Mouse (Mus musculus) heart, embryonic 14.5 days (tissue): ENCODE measurements around the gene Mrpl2. TPM values are rescaled to one million over a fixed set of nuclear protein-coding genes. Genes with fewer than 3 reads are reported as not detected.

Experiments used
- ATAC-seq: fragments of 200-750 bp; cut with Nextera tagmentation; 2 replicates; pipeline ENCODE4 v1.8.0; 2017; ENCODE audit warnings: low read depth, moderate TSS enrichment; ENCODE audit not compliant: insufficient number of reproducible peaks, insufficient read depth, low FRiP score
- H3K27ac ChIP-seq, 2 experiments: fragments of 200-500 bp in 1 of 2; fragments of 300-500 bp in 1 of 2; sonication (generic) in 1 of 2; replicated peaks in 1 of 2; 2 replicates each; pipeline ENCODE4 v1.5.1; 2012 to 2014; ENCODE audit warnings: low read depth in 2 of 2, low read length in 2 of 2, control low read depth in 1 of 2, mild to moderate bottlenecking in 1 of 2, mixed read lengths in 1 of 2; ENCODE audit not compliant: control insufficient read depth in 1 of 2, insufficient read depth in 1 of 2
- H3K27me3 ChIP-seq: fragments of 300-500 bp; sonication (generic); 2 replicates; pipeline ENCODE4 v1.6.1; 2014; ENCODE audit warnings: mild to moderate bottlenecking, low read length, control low read depth; ENCODE audit not compliant: control insufficient read depth, insufficient read depth
- H3K36me3 ChIP-seq: fragments of 300-500 bp; sonication (generic); 2 replicates; pipeline ENCODE4 v1.6.1; 2014; ENCODE audit warnings: mild to moderate bottlenecking, control low read depth, low read length, mixed read lengths; ENCODE audit not compliant: control insufficient read depth, insufficient read depth
- H3K4me1 ChIP-seq, 2 experiments: fragments of 200-500 bp in 1 of 2; fragments of 300-500 bp in 1 of 2; sonication (generic) in 1 of 2; 2 replicates each; pipeline ENCODE4 v1.6.1; 2012 to 2014; ENCODE audit warnings: low read length in 2 of 2, control low read depth in 1 of 2, mixed read lengths in 1 of 2; ENCODE audit not compliant: control insufficient read depth in 2 of 2, insufficient read depth in 2 of 2
- H3K4me2 ChIP-seq: fragments of 300-500 bp; sonication (generic); 2 replicates; pipeline ENCODE4 v1.6.1; 2014; ENCODE audit warnings: mild to moderate bottlenecking, low read length
- H3K4me3 ChIP-seq, 2 experiments: fragments of 200-500 bp in 1 of 2; fragments of 300-500 bp in 1 of 2; sonication (generic) in 1 of 2; 2 replicates each; pipeline ENCODE4 v1.5.1; 2012 to 2014; ENCODE audit warnings: low read length in 2 of 2, mild to moderate bottlenecking in 2 of 2, control low read depth in 1 of 2, low read depth in 1 of 2, moderate library complexity in 1 of 2; ENCODE audit not compliant: control insufficient read depth in 1 of 2, insufficient read depth in 1 of 2
- H3K9ac ChIP-seq: fragments of 300-500 bp; sonication (generic); 2 replicates; pipeline ENCODE4 v1.6.1; 2014; ENCODE audit warnings: mild to moderate bottlenecking, low read length
- H3K9me3 ChIP-seq: fragments of 300-500 bp; sonication (generic); 2 replicates; pipeline ENCODE4 v1.6.1; 2016; ENCODE audit warnings: low read length, control low read depth; ENCODE audit not compliant: control insufficient read depth
- WGBS: fragments of 180-500 bp; shearing (Covaris S2); extraction: QIAGEN DNeasy Blood & Tissue Kit; methylation state at CpG from one replicate; pipeline ENCODE4 v1.1.7; 2014; 5-methylcytosine and 5-hydroxymethylcytosine counted together
- polyA plus RNA-seq: library from polyadenylated mRNA; unstranded; fragments of >200 nt; fragmentation: Nextera tagmentation; extraction: Ambion mirVana; gene quantifications from 2 replicates; pipeline ENCODE4 v1.2.1, GENCODE M21; 2014

The Mrpl2 gene
- polyA plus RNA-seq = 116 and 122 TPM in 2 replicates

- peak within 1 kb of the TSS; percentile 90 for H3K9ac ChIP-seq
- H3K27ac ChIP-seq = peak within 1 kb of the TSS; percentile 78 to 87
- H3K9me3 ChIP-seq = no peaks in the 10 kb centered on the region
- ATAC-seq = peak; percentile 77
- peaks cover 6 to 29% of the 10 kb centered on the region in 2 experiments; a peak in 3 of 4 replicates for H3K4me1 ChIP-seq
- H3K4me3 ChIP-seq = peak within 1 kb of the TSS; percentile 90
- peaks cover 50% of the 10 kb centered on the region for H3K36me3 ChIP-seq
- peak within 1 kb of the TSS; percentile 76 for H3K4me2 ChIP-seq
- WGBS = under 1% methylated on average over 53 of the region's 53 CpGs
- no peaks in the 10 kb centered on the region for H3K27me3 ChIP-seq
These were observed at the start of gene Mrpl2, which contains the start of gene Klc4 for GRCm38 (mm10) chr17:46645561-46646321. Mrpl2 (plus strand) TSS chr17:46646229. Klc4 (minus strand) TSS chr17:46646022.

- peaks cover 24 to 35% of the 10 kb centered on the region in 2 experiments for H3K4me1 ChIP-seq
- H3K4me2 ChIP-seq = no peak overlapping the region
- no peak overlapping the region for H3K9ac ChIP-seq
- H3K9me3 ChIP-seq = no peaks in the 10 kb centered on the region
- 73% methylated on average over 11 of the region's 11 CpGs for WGBS
- H3K36me3 ChIP-seq = 0 out of 2 replicates have a peak, but pooled peaks cover 18% of the 10 kb centered on the region
- H3K27me3 ChIP-seq = no peaks in the 10 kb centered on the region
- no peak overlapping the region for H3K4me3 ChIP-seq
- H3K27ac ChIP-seq = no peak overlapping the region
- no peak for ATAC-seq
These were observed 48.1 kb upstream of the Mrpl2 start for GRCm38 (mm10) chr17:46597956-46598355.

GRCm38 (mm10) chr17:46598963-46599362 is 47.1 kb upstream of the Mrpl2 start:
- 81% methylated on average over 4 of the region's 4 CpGs for WGBS
- Histone ChIP-seq H3K36me3 (0 out of 2 replicates have a peak, but pooled peaks cover 18% of the 10 kb centered on the region), H3K4me3 (no peak overlapping the region), H3K9ac (no peak overlapping the region), H3K27me3 (no peaks in the 10 kb centered on the region), H3K4me1 (peaks cover 20 to 35% of the 10 kb centered on the region in 2 experiments), H3K4me2 (no peak overlapping the region), H3K27ac (no peak overlapping the region), H3K9me3 (no peaks in the 10 kb centered on the region)
- ATAC-seq = no peak

GRCm38 (mm10) chr17:46600569-46600968 is 45.5 kb upstream of the Mrpl2 start:
- Histone ChIP-seq H3K4me1 (peaks cover 16 to 32% of the 10 kb centered on the region in 2 experiments), H3K27ac (no peak overlapping the region), H3K36me3 (0 out of 2 replicates have a peak, but pooled peaks cover 18% of the 10 kb centered on the region), H3K9ac (no peak overlapping the region), H3K9me3 (no peaks in the 10 kb centered on the region), H3K4me2 (no peak overlapping the region), H3K27me3 (no peaks in the 10 kb centered on the region), H3K4me3 (no peak overlapping the region)
- WGBS = 87% methylated on average over 2 of the region's 2 CpGs
- ATAC-seq = no peak

- H3K4me2 ChIP-seq = no peak overlapping the region
- WGBS = 44% methylated on average over 9 of the region's 9 CpGs
- H3K27me3 ChIP-seq = no peaks in the 10 kb centered on the region
- ATAC-seq = no peak; the same call in 1 of the 2 replicates
- no peaks in the 10 kb centered on the region for H3K9me3 ChIP-seq
- H3K27ac ChIP-seq = peak overlapping the region; percentile 47 to 72; a peak in 3 of 4 replicates
- H3K9ac ChIP-seq = no peak overlapping the region
- H3K4me1 ChIP-seq = peaks cover 16 to 31% of the 10 kb centered on the region in 2 experiments
- H3K36me3 ChIP-seq = 0 out of 2 replicates have a peak, but pooled peaks cover 11% of the 10 kb centered on the region
- H3K4me3 ChIP-seq = no peak overlapping the region
These were observed 43.8 kb upstream of the Mrpl2 start for GRCm38 (mm10) chr17:46602212-46602611.

GRCm38 (mm10) chr17:46603229-46603628 is 42.8 kb upstream of the Mrpl2 start:
- Histone ChIP-seq H3K36me3 (0 out of 2 replicates have a peak, but pooled peaks cover under 1% of the 10 kb centered on the region), H3K4me2 (no peak overlapping the region), H3K9ac (no peak overlapping the region), H3K27me3 (no peaks in the 10 kb centered on the region), H3K9me3 (no peaks in the 10 kb centered on the region), H3K27ac (no peak overlapping the region), H3K4me1 (peaks cover 16 to 28% of the 10 kb centered on the region in 2 experiments), H3K4me3 (no peak overlapping the region)
- ATAC-seq = no peak
- WGBS = 98% methylated on average over 4 of the region's 4 CpGs

GRCm38 (mm10) chr17:46605126-46605525 is 40.9 kb upstream of the Mrpl2 start:
- peaks cover 20 to 32% of the 10 kb centered on the region in 2 experiments for H3K4me1 ChIP-seq
- H3K27me3 ChIP-seq = no peaks in the 10 kb centered on the region
- no peaks in the 10 kb centered on the region for H3K9me3 ChIP-seq
- H3K36me3 ChIP-seq = no peaks in the 10 kb centered on the region
- no peak overlapping the region for H3K4me2 ChIP-seq
- 81% methylated on average over 5 of the region's 5 CpGs for WGBS
- ATAC-seq = no peak
- no peak overlapping the region for H3K9ac ChIP-seq
- H3K27ac ChIP-seq = 0 out of 4 replicates have a peak overlapping the region, but pooled peaks of 1 of the 2 experiments have one; percentile 1
- H3K4me3 ChIP-seq = no peak overlapping the region
